Comparison of ENCODE assay signal across 7 mouse cellular contexts in genomic region chr13:104556609-104557008, GRCm38 (mm10).
A peak's percentile ranks its signal among the peaks of the same experiment; 100 is the strongest.
DNase-seq lines count a peak whose midpoint lies in the region; ATAC-seq and TF ChIP-seq lines count a peak whose summit lies in the region.
"Not testable (repeated sequence)": the region's sequence is repeated elsewhere in the genome, so short reads cannot be mapped to it uniquely, and the experiment has no call there.

No protein-coding gene starts in this region.

- ATAC-seq in heart, embryonic 12.5 days (ENCODE audit: insufficient number of reproducible peaks, low FRiP score); limb, embryonic 12.5 days (ENCODE audit: insufficient number of reproducible peaks, insufficient read depth, low FRiP score, low TSS enrichment, low read depth); lung, embryonic 15.5 days (ENCODE audit: borderline replicate concordance, extremely low read depth, low FRiP score, low TSS enrichment): not testable (repeated sequence)
- ATAC-seq in stomach, embryonic 14.5 days (ENCODE audit: insufficient number of reproducible peaks, insufficient read depth, low FRiP score, low read depth) = 0 out of 2 replicates have a peak, but pooled peaks have one; percentile 59

- not testable (repeated sequence) for H3K4me1 ChIP-seq in heart, embryonic 12.5 days (replicated peaks); kidney, adult 2 months (ENCODE audit: control insufficient read depth, insufficient read depth, low read length); limb, embryonic 12.5 days (replicated peaks); lung, embryonic 15.5 days
- H3K4me1 ChIP-seq in stomach, embryonic 14.5 days (ENCODE audit: control insufficient read depth, insufficient read depth, low read length) = peaks cover 13% of the 10 kb centered on the region; the same call in 1 of the 2 replicates

- not testable (repeated sequence) for H3K36me3 ChIP-seq in heart, embryonic 12.5 days; kidney, adult 2 months (ENCODE audit: control insufficient read depth, insufficient read depth, low read length); limb, embryonic 12.5 days; lung, embryonic 15.5 days; stomach, embryonic 14.5 days (ENCODE audit: control insufficient read depth, insufficient read depth, low read length)

- not testable (repeated sequence) for H3K9ac ChIP-seq in heart, embryonic 12.5 days; limb, embryonic 12.5 days (replicated peaks); lung, embryonic 15.5 days; stomach, embryonic 14.5 days (replicated peaks; ENCODE audit: low read depth, low read length)

- DNase-seq in embryo, embryonic 10 days (ENCODE audit: low spot score) = peak; percentile 37
- DNase-seq in kidney, adult 2 months = peak; percentile 17
- peak; percentile 23 for DNase-seq in kidney, postnatal 14 days

- TF ChIP-seq CTCF in kidney, adult 2 months (conservative IDR thresholded peaks at IDR 0.05; ENCODE audit: insufficient read depth, insufficient read length, low read depth, low read length) = not testable (repeated sequence)

- not testable (repeated sequence) for H3K4me3 ChIP-seq in heart, embryonic 12.5 days; kidney, adult 2 months (ENCODE audit: insufficient read depth, low read depth, low read length); limb, embryonic 12.5 days (replicated peaks); lung, embryonic 15.5 days; stomach, embryonic 14.5 days (ENCODE audit: low read depth, low read length)

- WGBS in heart, embryonic 12.5 days = 28% methylated on average over 7 of the region's 7 CpGs
- 20% methylated on average over 7 of the region's 7 CpGs for WGBS in kidney, adult 2 months
- 19% methylated on average over 7 of the region's 7 CpGs for WGBS in limb, embryonic 12.5 days
- 33% methylated on average over 7 of the region's 7 CpGs for WGBS in lung, embryonic 15.5 days
- WGBS in stomach, embryonic 14.5 days = 27% methylated on average over 7 of the region's 7 CpGs

- not testable (repeated sequence) for H3K27ac ChIP-seq in heart, embryonic 12.5 days (ENCODE audit: poor library complexity, severe bottlenecking); kidney, adult 2 months (ENCODE audit: insufficient read depth, low read depth, low read length); limb, embryonic 12.5 days; lung, embryonic 15.5 days; stomach, embryonic 14.5 days (ENCODE audit: low read length)

- 0 out of 2 replicates have a peak overlapping the region, but pooled peaks have one; percentile 2 for H3K4me2 ChIP-seq in heart, embryonic 12.5 days
- 0 out of 2 replicates have a peak overlapping the region, but pooled peaks have one; percentile 7 for H3K4me2 ChIP-seq in limb, embryonic 12.5 days
- H3K4me2 ChIP-seq in lung, embryonic 15.5 days = peak overlapping the region; percentile 24
- not testable (repeated sequence) for H3K4me2 ChIP-seq in stomach, embryonic 14.5 days (replicated peaks; ENCODE audit: low read depth, low read length)

- H3K27me3 ChIP-seq in heart, embryonic 12.5 days (replicated peaks); kidney, adult 2 months (replicated peaks; ENCODE audit: control insufficient read depth, insufficient read depth, low read length); limb, embryonic 12.5 days; lung, embryonic 15.5 days; stomach, embryonic 14.5 days (ENCODE audit: control insufficient read depth, insufficient read depth, low read length): not testable (repeated sequence)

- H3K9me3 ChIP-seq in heart, embryonic 12.5 days (replicated peaks); limb, embryonic 12.5 days; lung, embryonic 15.5 days; stomach, embryonic 14.5 days (ENCODE audit: control insufficient read depth, low read depth, low read length): not testable (repeated sequence)

- not testable (repeated sequence) for TF ChIP-seq POLR2A in kidney, adult 2 months (IDR thresholded peaks at IDR 0.05; ENCODE audit: low read depth, low read length)
